Mouse (Mus musculus): ENCODE data around the gene Slc30a5. TPM values are rescaled to one million over a fixed set of nuclear protein-coding genes. Genes with fewer than 3 reads are reported as not detected.

Gene Slc30a5
- total RNA-seq, 2 experiments from 2014 or later = 43.3 to 49.5 TPM

DNA sequence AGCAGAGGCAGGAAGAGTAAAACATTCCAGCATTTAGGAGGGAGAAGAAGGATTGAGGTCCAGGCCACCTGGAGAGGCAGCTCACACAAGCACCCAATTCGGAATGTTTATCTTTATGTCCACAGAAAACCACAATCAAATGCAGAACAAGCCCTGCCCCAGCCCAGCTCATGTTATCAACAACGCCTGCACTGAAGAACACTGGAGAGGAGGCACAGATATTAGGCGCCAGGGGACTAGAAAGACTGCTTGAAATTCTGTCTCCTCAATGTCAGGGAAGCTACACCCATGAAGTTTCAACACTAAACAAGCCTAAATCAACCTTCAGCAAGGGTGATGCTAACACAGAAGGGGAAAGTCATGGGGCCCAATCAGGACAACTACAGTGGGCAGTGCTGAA, 55.7 kb downstream of the Slc30a5 start:
- no peak for DNase-seq (ENCODE audit: low spot score in 2 of 2)
- intact Hi-C loops (cut with DNase I) = no loop called here

DNA sequence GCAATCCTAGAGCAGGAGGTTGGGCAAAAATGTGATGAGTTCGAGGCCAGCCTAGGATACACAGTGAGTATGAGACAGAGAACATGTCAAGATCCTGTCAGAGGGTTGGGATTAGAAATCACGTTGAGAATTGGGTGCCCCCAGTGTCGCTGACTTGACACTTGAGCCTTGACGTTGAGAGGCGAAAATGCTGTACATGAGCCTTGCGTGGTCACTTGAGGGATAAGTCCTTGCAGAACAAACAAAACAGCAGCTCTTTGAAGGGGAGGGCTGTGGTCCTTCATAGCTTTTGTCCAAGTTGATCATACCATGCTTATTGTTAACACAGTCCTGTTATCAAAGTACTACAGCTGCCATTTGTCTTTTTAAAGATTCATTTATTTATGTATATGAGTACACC, 56.5 kb downstream of the Slc30a5 start:
- intact Hi-C loops (cut with DNase I) = no loop called here
- no peak for DNase-seq (ENCODE audit: low spot score in 2 of 2)

DNA sequence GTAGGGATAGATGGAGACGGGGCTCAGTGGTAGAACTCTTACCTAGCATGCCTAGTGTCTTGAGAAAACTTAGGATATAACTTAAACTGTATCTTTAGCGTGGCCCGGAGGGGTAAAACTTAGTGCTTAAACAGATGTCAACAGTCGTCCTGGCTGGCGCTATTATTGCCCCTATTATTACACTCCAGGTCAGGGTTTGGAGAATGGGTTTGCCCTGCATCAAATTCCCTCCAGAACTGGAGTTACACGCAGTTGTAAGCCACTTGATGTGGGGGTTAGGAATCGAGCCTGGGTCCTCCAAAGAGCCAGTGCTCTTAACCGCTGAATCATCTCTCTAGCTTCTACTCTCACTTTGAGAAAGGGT, 57.2 kb downstream of the Slc30a5 start:
- no peak for DNase-seq (ENCODE audit: low spot score in 2 of 2)
- intact Hi-C loops (cut with DNase I) = no loop called here

DNA sequence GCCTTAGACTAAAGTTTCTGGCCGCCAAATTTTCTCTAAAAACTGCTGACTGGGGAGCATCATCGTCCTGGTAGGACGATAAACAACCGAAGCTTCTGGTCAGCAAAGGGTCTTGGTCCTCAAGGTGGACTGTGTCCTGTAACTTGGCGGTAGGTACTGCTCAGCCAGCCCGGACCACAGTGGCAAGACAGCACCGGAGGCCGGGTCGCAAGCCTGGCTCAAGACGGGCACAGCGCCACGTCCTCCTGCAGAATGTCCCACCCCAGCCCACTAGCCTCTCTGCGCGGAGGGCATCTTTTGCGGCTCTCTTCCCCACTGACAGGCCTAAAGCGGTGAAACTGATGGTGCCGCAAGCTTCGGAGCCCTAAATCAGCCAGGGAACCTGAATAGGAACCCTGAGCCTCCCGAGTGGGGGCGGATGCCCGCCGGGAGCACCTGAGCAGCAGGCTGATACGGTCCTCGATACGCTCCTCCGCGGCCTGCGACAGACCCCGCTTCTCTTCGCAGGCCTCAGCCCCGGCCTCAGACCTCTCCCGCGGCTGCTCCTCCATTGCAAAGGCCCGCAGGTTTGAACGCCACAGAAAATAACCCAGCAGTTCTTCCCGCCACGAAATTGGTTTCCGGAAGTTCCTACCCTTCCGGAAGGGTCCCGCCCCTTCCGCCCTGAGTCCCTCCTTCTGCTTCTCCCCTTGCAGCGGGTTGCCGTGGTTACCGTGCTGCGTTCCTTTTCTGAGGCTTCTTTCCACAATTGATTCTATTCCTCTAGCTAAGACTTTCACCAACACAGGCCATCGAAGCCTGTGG, 57.8 kb downstream of the Slc30a5 start, which contains the start of gene Cenph:
TSS of gene Cenph (minus strand) at position 648 of the 804 bp plus-strand sequence.
- intact Hi-C loops (cut with DNase I) = no loop called here

DNA sequence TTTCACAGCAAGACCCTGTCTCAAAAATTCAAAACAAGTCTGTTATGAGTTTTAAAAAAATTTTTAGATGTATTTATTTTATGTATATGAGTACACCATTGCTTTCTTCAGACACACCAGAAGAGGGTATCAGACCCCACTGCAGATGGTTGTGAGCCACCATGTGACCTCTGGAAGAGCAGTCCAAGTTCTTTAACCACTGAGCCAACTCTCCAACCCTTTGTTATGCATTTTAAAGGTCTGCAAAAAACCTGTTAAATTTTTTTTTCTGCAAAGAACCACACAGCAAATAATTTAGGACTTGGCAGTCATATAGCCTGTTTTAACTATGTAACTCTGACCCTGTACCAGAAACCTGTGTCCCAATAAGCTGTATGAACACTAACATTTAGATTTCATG, 58.5 kb downstream of the Slc30a5 start:
- no peak for DNase-seq (ENCODE audit: low spot score in 2 of 2)
- intact Hi-C loops (cut with DNase I) = no loop called here

More for the DNA sequence above, 57.8 kb downstream of the Slc30a5 start, which contains the start of gene Cenph:
- DNase-seq (ENCODE audit: low spot score in 2 of 2) = peak; percentile 78 to 87

DNA sequence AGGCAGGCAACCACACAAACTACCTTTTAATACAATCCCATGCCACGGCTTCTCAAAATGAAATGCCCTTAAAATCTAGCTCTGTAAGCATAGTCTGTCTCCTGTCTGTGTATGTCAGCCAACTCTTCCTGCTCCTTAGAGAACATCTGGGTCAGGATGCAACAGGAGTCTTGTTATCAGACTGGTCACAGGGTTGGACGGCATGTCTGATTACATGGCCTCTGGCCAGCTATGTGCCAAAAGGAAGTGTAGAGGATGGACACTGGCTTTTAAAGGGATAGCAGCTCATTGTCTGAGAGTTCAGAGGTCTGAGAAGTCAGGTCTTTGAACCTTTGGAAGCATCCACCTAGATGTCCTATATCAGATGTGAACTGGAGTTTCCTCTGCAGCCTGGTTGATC, 77.9 kb downstream of the Slc30a5 start:
- intact Hi-C loops (cut with DNase I) = no loop called here
- DNase-seq (ENCODE audit: low spot score in 2 of 2) = no peak

DNA sequence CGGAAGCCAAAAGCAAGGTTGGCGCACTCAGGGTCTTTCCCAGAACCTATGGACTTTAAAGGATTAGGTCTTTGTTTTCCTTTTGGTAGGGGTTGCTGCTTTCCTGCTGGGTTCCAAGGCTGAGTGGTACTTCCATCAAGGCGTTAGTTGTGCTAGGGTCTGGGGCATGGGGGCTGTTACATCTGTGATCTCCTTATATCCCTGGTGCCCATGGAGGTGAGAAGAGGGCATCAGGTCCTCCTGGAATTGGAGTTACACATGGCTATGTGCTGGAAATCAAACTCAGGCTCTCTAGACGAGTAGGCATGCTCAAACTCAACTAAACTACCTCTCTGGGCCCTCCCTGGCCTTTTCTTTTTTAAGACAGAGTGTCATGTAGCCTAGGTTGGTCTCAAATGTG, 79.0 kb downstream of the Slc30a5 start:
- no peak for DNase-seq (ENCODE audit: low spot score in 2 of 2)
- intact Hi-C loops (cut with DNase I) = no loop called here

DNA sequence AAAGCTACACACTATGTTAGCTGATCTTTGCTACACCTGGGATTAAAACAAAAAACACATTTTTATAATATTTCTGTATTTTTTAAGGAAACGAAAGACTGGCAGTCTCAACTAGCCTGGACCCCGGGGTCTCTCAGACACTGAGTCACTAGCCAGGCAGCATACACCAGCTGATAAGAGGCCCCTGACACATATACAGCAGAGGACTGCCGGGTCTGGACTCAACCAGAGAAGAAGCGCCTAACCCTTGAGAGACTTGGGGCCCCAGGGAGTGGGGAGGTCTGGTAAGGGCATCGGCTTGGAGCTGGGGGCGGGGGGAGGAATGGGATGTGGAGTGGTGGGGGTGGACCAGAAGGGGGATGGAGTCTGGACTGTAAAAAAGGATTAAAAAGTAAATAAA, 80.2 kb downstream of the Slc30a5 start:
- intact Hi-C loops (cut with DNase I) = no loop called here

More for the DNA sequence above, 80.2 kb downstream of the Slc30a5 start:
- DNase-seq (ENCODE audit: low spot score in 2 of 2) = no peak

Other genes with a start within 250 kb of the Slc30a5 start
- 1 to 10 TPM; 1.2 to 1.8 TPM for gene Marveld2, start 216.5 kb downstream of the Slc30a5 start, total RNA-seq (2021)
- gene Ak6, start 182.4 kb downstream of the Slc30a5 start, total RNA-seq (2021) = 10 to 100 TPM; 88.7 to 89.7 TPM
- gene Rad17, start 182.4 kb downstream of the Slc30a5 start, total RNA-seq (2021) = 10 to 100 TPM; 14.2 to 15.5 TPM
- gene Taf9, start 181.8 kb downstream of the Slc30a5 start, total RNA-seq (2021) = 10 to 100 TPM; 27.4 to 30.9 TPM
- gene Ccdc125, start 163.7 kb downstream of the Slc30a5 start, total RNA-seq (2021) = under 1 TPM in 1 of 2 experiments, not detected in 1; 0.23 TPM
- gene Cdk7, start 102.5 kb downstream of the Slc30a5 start, total RNA-seq (2021) = 10 to 100 TPM; 35.3 to 39.3 TPM
- gene Mrps36, start 88.8 kb downstream of the Slc30a5 start, total RNA-seq (2021) = 10 to 100 TPM; 56.5 to 61.3 TPM
- under 1 TPM; 0.53 to 0.57 TPM for gene Cenph, start 57.5 kb downstream of the Slc30a5 start, total RNA-seq (2021)
- 1 to 10 TPM; 1.7 to 1.8 TPM for gene Ccnb1, start 46.9 kb downstream of the Slc30a5 start, total RNA-seq (2021)